Mouse (Mus musculus) forebrain, embryonic 16.5 days (tissue): ENCODE results near the gene Crybb1. TPM values are rescaled to one million over a fixed set of nuclear protein-coding genes. Genes with fewer than 3 reads are reported as not detected.

Experiments used
- ATAC-seq: fragments of 200-750 bp; cut with Nextera tagmentation; 2 replicates; pipeline ENCODE4 v1.8.0; 2017; ENCODE audit warnings: mild to moderate bottlenecking, moderate library complexity
- H3K27ac ChIP-seq: fragments of 300-500 bp; sonication (generic); 2 replicates; pipeline ENCODE4 v1.5.1; 2014; ENCODE audit warnings: low read length, control low read depth
- H3K27me3 ChIP-seq: fragments of 300-500 bp; sonication (generic); replicated peaks from 2 replicates; pipeline ENCODE4 v1.6.1; 2014; ENCODE audit warnings: low read length; ENCODE audit not compliant: control insufficient read depth, insufficient read depth
- H3K36me3 ChIP-seq: fragments of 300-500 bp; sonication (generic); 2 replicates; pipeline ENCODE4 v1.6.1; 2014; ENCODE audit not compliant: control insufficient read depth, insufficient read depth
- H3K4me1 ChIP-seq: fragments of 300-500 bp; sonication (generic); replicated peaks from 2 replicates; pipeline ENCODE4 v1.6.1; 2014; ENCODE audit warnings: low read length; ENCODE audit not compliant: control insufficient read depth, insufficient read depth
- H3K4me2 ChIP-seq: fragments of 300-500 bp; sonication (generic); 2 replicates; pipeline ENCODE4 v1.6.1; 2014; ENCODE audit warnings: mild to moderate bottlenecking, low read length, control low read depth
- H3K4me3 ChIP-seq: fragments of 300-500 bp; sonication (generic); replicated peaks from 2 replicates; pipeline ENCODE4 v1.5.1; 2014; ENCODE audit warnings: mild to moderate bottlenecking, low read length, control low read depth
- H3K9ac ChIP-seq: fragments of 300-500 bp; sonication (generic); replicated peaks from 2 replicates; pipeline ENCODE4 v1.6.1; 2014; ENCODE audit warnings: low read depth, low read length, control low read depth
- H3K9me3 ChIP-seq: fragments of 300-500 bp; sonication (generic); 2 replicates; pipeline ENCODE4 v1.6.1; 2016; ENCODE audit warnings: low read length; ENCODE audit not compliant: control insufficient read depth
- WGBS: fragments of 180-500 bp; shearing (Covaris S2); extraction: QIAGEN DNeasy Blood & Tissue Kit; methylation state at CpG from one replicate; pipeline ENCODE4 v1.1.7; 2014; 5-methylcytosine and 5-hydroxymethylcytosine counted together
- polyA plus RNA-seq: library from polyadenylated mRNA; unstranded; fragments of >200 nt; fragmentation: Nextera tagmentation; extraction: Ambion mirVana; gene quantifications from 2 replicates; pipeline ENCODE4 v1.2.1, GENCODE M21; 2015

Gene Crybb1
- polyA plus RNA-seq, 1 experiment from 2014 or later: 5.8 TPM

- 72% methylated on average over 9 of the region's 9 CpGs for WGBS
- no peaks in the 10 kb centered on the region for H3K9me3 ChIP-seq
- H3K4me2 ChIP-seq: no peak overlapping the region
- peaks cover 13% of the 10 kb centered on the region; the same call in 1 of the 2 replicates for H3K4me1 ChIP-seq
- ATAC-seq: no peak
- H3K27ac ChIP-seq: no peak overlapping the region
- no peaks in the 10 kb centered on the region for H3K27me3 ChIP-seq
- no peaks in the 10 kb centered on the region for H3K36me3 ChIP-seq
- no peak overlapping the region for H3K4me3 ChIP-seq
- no peak overlapping the region for H3K9ac ChIP-seq
Measured at GRCm38 (mm10) chr5:112256457-112256856, 842 bp downstream of the Crybb1 start.

GRCm38 (mm10) chr5:112257896-112258295 lies 2.3 kb downstream of the Crybb1 start:
- Histone ChIP-seq H3K27ac (no peak overlapping the region), H3K4me3 (no peak overlapping the region), H3K4me2 (no peak overlapping the region), H3K27me3 (no peaks in the 10 kb centered on the region), H3K9me3 (no peaks in the 10 kb centered on the region), H3K4me1 (peaks cover 13% of the 10 kb centered on the region; the same call in 1 of the 2 replicates), H3K9ac (no peak overlapping the region), H3K36me3 (no peaks in the 10 kb centered on the region)
- ATAC-seq: no peak
- whole genome bisulfite sequencing: 82% methylated on average over 3 of the region's 3 CpGs

- WGBS: 86% methylated on average over 16 of the region's 16 CpGs
- H3K36me3 ChIP-seq: no peaks in the 10 kb centered on the region
Measured at GRCm38 (mm10) chr5:112259862-112260650, 4.4 kb downstream of the Crybb1 start.

GRCm38 (mm10) chr5:112260818-112261217 lies 5.2 kb downstream of the Crybb1 start:
- no peaks in the 10 kb centered on the region for H3K36me3 ChIP-seq
- no peaks in the 10 kb centered on the region for H3K9me3 ChIP-seq
- no peaks in the 10 kb centered on the region for H3K27me3 ChIP-seq
- 86% methylated on average over 3 of the region's 3 CpGs for WGBS
- no peaks in the 10 kb centered on the region; the same call in 1 of the 2 replicates for H3K4me1 ChIP-seq
- no peak overlapping the region for H3K9ac ChIP-seq
- no peak overlapping the region for H3K4me2 ChIP-seq
- no peak for ATAC-seq
- H3K4me3 ChIP-seq: no peak overlapping the region
- no peak overlapping the region for H3K27ac ChIP-seq

More at GRCm38 (mm10) chr5:112259862-112260650, 4.4 kb downstream of the Crybb1 start:
- Histone ChIP-seq H3K27ac (no peak overlapping the region), H3K4me1 (0 out of 2 replicates have a peak, but pooled peaks cover 5% of the 10 kb centered on the region), H3K4me3 (no peak overlapping the region), H3K27me3 (no peaks in the 10 kb centered on the region), H3K4me2 (no peak overlapping the region), H3K9me3 (no peaks in the 10 kb centered on the region), H3K9ac (no peak overlapping the region)
- no peak for ATAC-seq

- WGBS: 88% methylated on average over 7 of the region's 7 CpGs
- no peak overlapping the region for H3K4me3 ChIP-seq
- H3K4me1 ChIP-seq: no peaks in the 10 kb centered on the region; the same call in 1 of the 2 replicates
Measured at GRCm38 (mm10) chr5:112264099-112264498, 8.5 kb downstream of the Crybb1 start.

GRCm38 (mm10) chr5:112265110-112265509 lies 9.5 kb downstream of the Crybb1 start:
- no peaks in the 10 kb centered on the region; the same call in 1 of the 2 replicates for H3K4me1 ChIP-seq
- no peaks in the 10 kb centered on the region for H3K27me3 ChIP-seq
- no peak for ATAC-seq
- no peaks in the 10 kb centered on the region for H3K36me3 ChIP-seq
- H3K9me3 ChIP-seq: no peaks in the 10 kb centered on the region
- no peak overlapping the region for H3K9ac ChIP-seq
- WGBS: 88% methylated on average over 5 of the region's 5 CpGs
- no peak overlapping the region for H3K4me3 ChIP-seq
- no peak overlapping the region for H3K27ac ChIP-seq
- no peak overlapping the region for H3K4me2 ChIP-seq

More at GRCm38 (mm10) chr5:112264099-112264498, 8.5 kb downstream of the Crybb1 start:
- ATAC-seq: no peak
- Histone ChIP-seq H3K27ac (no peak overlapping the region), H3K36me3 (no peaks in the 10 kb centered on the region), H3K9ac (no peak overlapping the region), H3K9me3 (no peaks in the 10 kb centered on the region), H3K27me3 (no peaks in the 10 kb centered on the region), H3K4me2 (no peak overlapping the region)

GRCm38 (mm10) chr5:112265515-112265914 lies 9.9 kb downstream of the Crybb1 start:
- ATAC-seq: no peak
- Histone ChIP-seq H3K36me3 (no peaks in the 10 kb centered on the region), H3K4me2 (no peak overlapping the region), H3K4me1 (no peaks in the 10 kb centered on the region; the same call in 1 of the 2 replicates), H3K27me3 (no peaks in the 10 kb centered on the region), H3K4me3 (no peak overlapping the region), H3K9me3 (no peaks in the 10 kb centered on the region), H3K9ac (no peak overlapping the region), H3K27ac (no peak overlapping the region)
- 12% methylated on average over 10 of the region's 10 CpGs for WGBS

GRCm38 (mm10) chr5:112266011-112266777 lies 10.6 kb downstream of the Crybb1 start:
- no peaks in the 10 kb centered on the region for H3K36me3 ChIP-seq
- no peaks in the 10 kb centered on the region for H3K9me3 ChIP-seq
- H3K27me3 ChIP-seq: no peaks in the 10 kb centered on the region
- H3K27ac ChIP-seq: no peak overlapping the region
- no peak overlapping the region for H3K4me2 ChIP-seq
- ATAC-seq: no peak
- H3K4me1 ChIP-seq: peaks cover 6% of the 10 kb centered on the region
- no peak overlapping the region for H3K4me3 ChIP-seq
- no peak overlapping the region for H3K9ac ChIP-seq
- WGBS: 69% methylated on average over 9 of the region's 9 CpGs
